Mouse (Mus musculus) lung, postnatal 0 days (tissue): Measurements from ENCODE around the gene Actl6b.

Experiments used
- CTCF ChIP-seq: IDR thresholded peaks from 2 replicates; pipeline ENCODE4 v1.5.1; 2016; ENCODE audit warnings: antibody characterized with exemption, mild to moderate bottlenecking
- EP300 ChIP-seq: IDR thresholded peaks from 2 replicates; pipeline ENCODE4 v1.6.1; 2016; ENCODE audit warnings: antibody characterized with exemption, mild to moderate bottlenecking, control low read depth

DNA sequence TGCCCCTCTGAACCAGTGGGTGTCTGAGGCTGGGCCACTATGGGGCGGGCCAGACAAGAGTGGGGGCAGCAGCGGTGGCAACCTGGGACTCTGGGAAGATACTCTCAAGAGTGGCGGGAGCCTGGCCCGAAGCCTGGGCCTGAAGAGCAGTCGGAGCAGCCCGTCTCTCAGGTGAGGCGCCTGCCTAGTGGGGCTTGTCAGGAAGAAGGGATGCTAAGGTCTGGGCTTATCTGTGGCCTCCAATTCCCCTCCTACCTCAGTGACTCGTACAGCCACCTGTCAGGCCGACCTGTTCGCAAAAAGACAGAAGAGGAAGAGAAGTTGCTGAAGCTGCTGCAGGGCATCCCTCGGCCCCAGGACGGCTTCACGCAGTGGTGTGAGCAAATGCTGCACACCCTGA lies 28.6 kb upstream of the Actl6b start:
- TF ChIP-seq CTCF (no peak), EP300 (no peak)
